Mouse (Mus musculus) fat pad, adult 2 months (tissue): ENCODE measurements around the gene Plet1.

ENCODE experiments used
- DNase-seq: peaks from one replicate; pipeline ENCODE4 v3.0.0-alpha.2; 2011; ENCODE audit warnings: low read depth, low spot score; ENCODE audit errors: extremely low read depth

Gene Plet1

GRCm38 (mm10) chr9:50533791-50534190, 39.5 kb downstream of the Plet1 start:
- DNase-seq, result no peak

GRCm38 (mm10) chr9:50535930-50536329, 41.6 kb downstream of the Plet1 start:
- no peak for DNase-seq

GRCm38 (mm10) chr9:50536603-50537135, 42.3 kb downstream of the Plet1 start:
- DNase-seq, result no peak

- no peak for DNase-seq
These were observed 43.0 kb downstream of the Plet1 start for GRCm38 (mm10) chr9:50537295-50537694.

- no peak for DNase-seq
These were observed 45.8 kb downstream of the Plet1 start for GRCm38 (mm10) chr9:50540170-50540569.

GRCm38 (mm10) chr9:50542401-50542800, 48.1 kb downstream of the Plet1 start:
- DNase-seq, result no peak

GRCm38 (mm10) chr9:50547859-50548478, 53.6 kb downstream of the Plet1 start:
- no peak for DNase-seq

GRCm38 (mm10) chr9:50548936-50549335, 54.6 kb downstream of the Plet1 start:
- DNase-seq, result no peak

GRCm38 (mm10) chr9:50552206-50552605, 57.9 kb downstream of the Plet1 start:
- DNase-seq, result no peak

- DNase-seq, result no peak
These were observed 59.2 kb downstream of the Plet1 start for GRCm38 (mm10) chr9:50553547-50553946.

GRCm38 (mm10) chr9:50554241-50555093, 60.1 kb downstream of the Plet1 start, which contains the start of gene Il18:
TSS of gene Il18 (plus strand) at chr9:50554827.
- no peak for DNase-seq

GRCm38 (mm10) chr9:50555094-50555446, 60.7 kb downstream of the Plet1 start, which contains the start of gene Bco2:
TSS of gene Bco2 (minus strand) at chr9:50555181.
- no peak for DNase-seq
